Mouse (Mus musculus): ENCODE results near the gene Srp14. TPM values are rescaled to one million over a fixed set of nuclear protein-coding genes. Genes with fewer than 3 reads are reported as not detected.

Srp14 gene
- polyA plus RNA-seq, 1 experiment from 2014 or later, result 312 TPM

GRCm38 (mm10) chr2:118478833-118479549 lies 520 bp downstream of the Srp14 start:
- peak; percentile 86 for ATAC-seq
- Histone ChIP-seq H3K27me3 (ENCODE audit: control insufficient read depth, insufficient read depth, low read depth, low read length) (no peaks in the 10 kb centered on the region), H3K4me1 (ENCODE audit: control insufficient read depth, insufficient read depth, low read length) (peaks cover 14% of the 10 kb centered on the region), H3K9me3 (replicated peaks; ENCODE audit: control insufficient read depth, low read length, poor library complexity, severe bottlenecking) (no peaks in the 10 kb centered on the region), H3K27ac (ENCODE audit: low read length) (peak overlapping the region; percentile 85), H3K4me3 (ENCODE audit: low read depth, low read length) (peak overlapping the region; percentile 95), H3K9ac (ENCODE audit: low read depth, low read length) (peak overlapping the region; percentile 94), H3K36me3 (ENCODE audit: control insufficient read depth, insufficient read depth, low read length) (peaks cover 9% of the 10 kb centered on the region), H3K4me2 (ENCODE audit: low read length) (peak overlapping the region; percentile 79)
- WGBS, result 3% methylated on average over 45 of the region's 52 CpGs

- Histone ChIP-seq H3K27me3 (ENCODE audit: control insufficient read depth, insufficient read depth, low read depth, low read length) (no peaks in the 10 kb centered on the region), H3K9me3 (replicated peaks; ENCODE audit: control insufficient read depth, low read length, poor library complexity, severe bottlenecking) (no peaks in the 10 kb centered on the region), H3K4me2 (ENCODE audit: low read length) (no peak overlapping the region), H3K4me1 (ENCODE audit: control insufficient read depth, insufficient read depth, low read length) (no peaks in the 10 kb centered on the region), H3K4me3 (ENCODE audit: low read depth, low read length) (no peak overlapping the region), H3K27ac (ENCODE audit: low read length) (no peak overlapping the region), H3K36me3 (ENCODE audit: control insufficient read depth, insufficient read depth, low read length) (peaks cover 28% of the 10 kb centered on the region), H3K9ac (ENCODE audit: low read depth, low read length) (no peak overlapping the region)
- no peak for ATAC-seq
Measured at GRCm38 (mm10) chr2:118468354-118468753, 11.2 kb downstream of the Srp14 start.

GRCm38 (mm10) chr2:118466601-118467000 lies 12.9 kb downstream of the Srp14 start:
- no peak overlapping the region for H3K27ac ChIP-seq (ENCODE audit: low read length)
- H3K4me2 ChIP-seq (ENCODE audit: low read length), result no peak overlapping the region
- no peak overlapping the region for H3K9ac ChIP-seq (ENCODE audit: low read depth, low read length)
- no peaks in the 10 kb centered on the region for H3K27me3 ChIP-seq (ENCODE audit: control insufficient read depth, insufficient read depth, low read depth, low read length)
- H3K36me3 ChIP-seq (ENCODE audit: control insufficient read depth, insufficient read depth, low read length), result peaks cover 38% of the 10 kb centered on the region
- no peaks in the 10 kb centered on the region for H3K9me3 ChIP-seq (replicated peaks; ENCODE audit: control insufficient read depth, low read length, poor library complexity, severe bottlenecking)
- H3K4me3 ChIP-seq (ENCODE audit: low read depth, low read length), result no peak overlapping the region
- ATAC-seq, result no peak
- 78% methylated on average over 1 of the region's 1 CpGs for WGBS
- no peaks in the 10 kb centered on the region for H3K4me1 ChIP-seq (ENCODE audit: control insufficient read depth, insufficient read depth, low read length)

GRCm38 (mm10) chr2:118465894-118466293 lies 13.6 kb downstream of the Srp14 start:
- WGBS, result 69% methylated on average over 2 of the region's 2 CpGs
- Histone ChIP-seq H3K9ac (ENCODE audit: low read depth, low read length) (no peak overlapping the region), H3K4me2 (ENCODE audit: low read length) (no peak overlapping the region), H3K36me3 (ENCODE audit: control insufficient read depth, insufficient read depth, low read length) (peaks cover 31% of the 10 kb centered on the region), H3K9me3 (replicated peaks; ENCODE audit: control insufficient read depth, low read length, poor library complexity, severe bottlenecking) (no peaks in the 10 kb centered on the region), H3K27ac (ENCODE audit: low read length) (no peak overlapping the region), H3K4me1 (ENCODE audit: control insufficient read depth, insufficient read depth, low read length) (no peaks in the 10 kb centered on the region), H3K27me3 (ENCODE audit: control insufficient read depth, insufficient read depth, low read depth, low read length) (no peaks in the 10 kb centered on the region), H3K4me3 (ENCODE audit: low read depth, low read length) (no peak overlapping the region)
- no peak for ATAC-seq

- Histone ChIP-seq H3K27ac (ENCODE audit: low read length) (no peak overlapping the region), H3K27me3 (ENCODE audit: control insufficient read depth, insufficient read depth, low read depth, low read length) (no peaks in the 10 kb centered on the region), H3K9ac (ENCODE audit: low read depth, low read length) (no peak overlapping the region), H3K9me3 (replicated peaks; ENCODE audit: control insufficient read depth, low read length, poor library complexity, severe bottlenecking) (no peaks in the 10 kb centered on the region), H3K4me1 (ENCODE audit: control insufficient read depth, insufficient read depth, low read length) (no peaks in the 10 kb centered on the region), H3K4me2 (ENCODE audit: low read length) (no peak overlapping the region), H3K4me3 (ENCODE audit: low read depth, low read length) (no peak overlapping the region), H3K36me3 (ENCODE audit: control insufficient read depth, insufficient read depth, low read length) (peaks cover 23% of the 10 kb centered on the region)
- 77% methylated on average over 3 of the region's 3 CpGs for WGBS
- no peak for ATAC-seq
Measured at GRCm38 (mm10) chr2:118464450-118464849, 15.1 kb downstream of the Srp14 start.

- Histone ChIP-seq H3K9ac (ENCODE audit: low read depth, low read length) (no peak overlapping the region), H3K9me3 (replicated peaks; ENCODE audit: control insufficient read depth, low read length, poor library complexity, severe bottlenecking) (no peaks in the 10 kb centered on the region), H3K27me3 (ENCODE audit: control insufficient read depth, insufficient read depth, low read depth, low read length) (no peaks in the 10 kb centered on the region), H3K4me3 (ENCODE audit: low read depth, low read length) (no peak overlapping the region), H3K36me3 (ENCODE audit: control insufficient read depth, insufficient read depth, low read length) (peaks cover 22% of the 10 kb centered on the region), H3K4me2 (ENCODE audit: low read length) (no peak overlapping the region), H3K27ac (ENCODE audit: low read length) (no peak overlapping the region), H3K4me1 (ENCODE audit: control insufficient read depth, insufficient read depth, low read length) (no peaks in the 10 kb centered on the region)
- WGBS, result 86% methylated on average over 5 of the region's 5 CpGs
- ATAC-seq, result no peak
Measured at GRCm38 (mm10) chr2:118463480-118463879, 16.0 kb downstream of the Srp14 start.

- Histone ChIP-seq H3K4me1 (ENCODE audit: control insufficient read depth, insufficient read depth, low read length) (peaks cover 5% of the 10 kb centered on the region; the same call in 1 of the 2 replicates), H3K27me3 (ENCODE audit: control insufficient read depth, insufficient read depth, low read depth, low read length) (no peaks in the 10 kb centered on the region), H3K4me3 (ENCODE audit: low read depth, low read length) (no peak overlapping the region), H3K27ac (ENCODE audit: low read length) (no peak overlapping the region), H3K4me2 (ENCODE audit: low read length) (no peak overlapping the region), H3K9ac (ENCODE audit: low read depth, low read length) (no peak overlapping the region), H3K36me3 (ENCODE audit: control insufficient read depth, insufficient read depth, low read length) (peaks cover 17% of the 10 kb centered on the region), H3K9me3 (replicated peaks; ENCODE audit: control insufficient read depth, low read length, poor library complexity, severe bottlenecking) (no peaks in the 10 kb centered on the region)
- no peak for ATAC-seq
- WGBS, result 73% methylated on average over 16 of the region's 16 CpGs
Measured at GRCm38 (mm10) chr2:118461480-118462165, 17.9 kb downstream of the Srp14 start.

GRCm38 (mm10) chr2:118457463-118458261 lies 21.8 kb downstream of the Srp14 start:
- H3K4me2 ChIP-seq (ENCODE audit: low read length), result 0 out of 2 replicates have a peak overlapping the region, but pooled peaks have one; percentile 12
- H3K9me3 ChIP-seq (replicated peaks; ENCODE audit: control insufficient read depth, low read length, poor library complexity, severe bottlenecking), result no peaks in the 10 kb centered on the region
- WGBS, result 51% methylated on average over 13 of the region's 13 CpGs
- H3K4me3 ChIP-seq (ENCODE audit: low read depth, low read length), result no peak overlapping the region
- H3K27me3 ChIP-seq (ENCODE audit: control insufficient read depth, insufficient read depth, low read depth, low read length), result no peaks in the 10 kb centered on the region
- peaks cover 13% of the 10 kb centered on the region for H3K36me3 ChIP-seq (ENCODE audit: control insufficient read depth, insufficient read depth, low read length)
- 0 out of 2 replicates have a peak overlapping the region, but pooled peaks have one; percentile 10 for H3K9ac ChIP-seq (ENCODE audit: low read depth, low read length)
- H3K27ac ChIP-seq (ENCODE audit: low read length), result peak overlapping the region; percentile 51
- H3K4me1 ChIP-seq (ENCODE audit: control insufficient read depth, insufficient read depth, low read length), result peaks cover 5% of the 10 kb centered on the region; the same call in 1 of the 2 replicates
- peak; percentile 92 for ATAC-seq
